Mouse (Mus musculus): Measurements from ENCODE around the gene Tk2. TPM values are rescaled to one million over a fixed set of nuclear protein-coding genes. Genes with fewer than 3 reads are reported as not detected.

Tk2 gene
- polyA plus RNA-seq, 1 experiment: 42.7 TPM

- TF ChIP-seq CTCF (IDR thresholded peaks at IDR 0.05; ENCODE audit: borderline replicate concordance, extremely low read depth, insufficient read depth, insufficient read length): no peak
- TF ChIP-seq POLR2A (IDR thresholded peaks at IDR 0.05; ENCODE audit: borderline replicate concordance, extremely low read depth, insufficient read depth, insufficient read length, poor library complexity, severe bottlenecking): no peak
- no peak for DNase-seq (ENCODE audit: low read depth)
Observed at GRCm38 (mm10) chr8:104217601-104218000, 30.8 kb downstream of the Tk2 start.

DNA sequence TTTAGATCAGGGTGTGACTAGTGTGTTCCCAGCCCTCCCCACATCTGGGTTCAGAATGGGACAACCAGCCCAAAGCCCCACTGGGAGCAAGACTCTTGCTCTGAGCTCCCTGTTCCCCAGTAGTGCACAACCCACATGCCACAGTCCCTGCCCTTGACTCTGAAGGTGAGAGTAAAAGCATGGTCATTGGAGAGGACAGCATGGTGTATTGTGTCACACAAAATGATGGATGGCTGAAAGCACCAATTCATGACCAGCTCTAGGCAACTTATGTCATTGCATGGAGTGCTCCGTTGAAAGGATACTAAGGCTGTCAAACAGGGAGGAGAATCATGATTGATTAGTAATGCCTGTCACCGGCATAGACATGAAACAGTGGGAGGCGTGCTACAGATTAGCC lies 43.1 kb downstream of the Tk2 start:
- no peak for DNase-seq (ENCODE audit: low read depth)
- no peak for TF ChIP-seq CTCF (IDR thresholded peaks at IDR 0.05; ENCODE audit: borderline replicate concordance, extremely low read depth, insufficient read depth, insufficient read length)
- TF ChIP-seq POLR2A (IDR thresholded peaks at IDR 0.05; ENCODE audit: borderline replicate concordance, extremely low read depth, insufficient read depth, insufficient read length, poor library complexity, severe bottlenecking): no peak

DNA sequence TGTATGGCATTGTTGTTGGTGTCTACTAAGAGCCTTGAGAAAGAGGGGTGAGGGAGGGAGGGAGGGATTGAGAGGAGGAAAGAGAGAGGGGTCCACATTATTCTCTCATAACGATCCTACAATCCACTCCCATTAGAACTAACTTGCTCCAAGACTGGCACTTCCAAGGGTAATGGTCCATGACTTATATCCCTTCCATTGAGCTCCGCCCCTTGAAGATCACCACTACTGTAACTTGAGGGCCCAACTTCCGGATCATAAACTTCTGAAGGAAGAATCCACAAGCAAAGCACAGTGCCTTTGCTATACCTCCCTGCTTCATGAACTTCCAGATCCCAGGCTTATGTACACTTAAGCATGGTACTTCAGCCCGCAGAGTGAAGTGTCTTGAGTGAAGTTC lies 46.0 kb downstream of the Tk2 start:
- no peak for DNase-seq (ENCODE audit: low read depth)
- no peak for TF ChIP-seq POLR2A (IDR thresholded peaks at IDR 0.05; ENCODE audit: borderline replicate concordance, extremely low read depth, insufficient read depth, insufficient read length, poor library complexity, severe bottlenecking)
- TF ChIP-seq CTCF (IDR thresholded peaks at IDR 0.05; ENCODE audit: borderline replicate concordance, extremely low read depth, insufficient read depth, insufficient read length): no peak

DNA sequence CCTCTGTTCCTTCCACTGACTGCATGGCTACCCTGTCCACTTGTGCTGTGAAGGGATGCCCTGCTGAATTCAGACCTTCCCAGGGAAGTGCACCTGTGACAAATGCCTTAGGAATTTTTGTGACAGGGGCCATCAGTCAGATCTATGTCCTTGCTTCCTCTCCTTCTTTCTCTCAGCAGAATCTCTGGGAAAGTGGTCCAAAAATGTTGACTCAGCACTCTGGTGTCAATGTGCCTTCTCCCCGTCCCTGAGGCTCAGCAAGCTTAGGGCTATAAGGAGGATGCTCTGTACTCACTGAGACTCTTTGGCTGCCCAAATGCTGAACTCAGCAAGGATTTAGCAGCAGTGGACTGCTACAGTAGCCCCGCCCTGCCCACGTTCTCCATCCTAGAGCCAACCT lies 46.7 kb downstream of the Tk2 start:
- DNase-seq (ENCODE audit: low read depth): no peak
- no peak for TF ChIP-seq CTCF (IDR thresholded peaks at IDR 0.05; ENCODE audit: borderline replicate concordance, extremely low read depth, insufficient read depth, insufficient read length)

- TF ChIP-seq POLR2A (IDR thresholded peaks at IDR 0.05; ENCODE audit: borderline replicate concordance, extremely low read depth, insufficient read depth, insufficient read length, poor library complexity, severe bottlenecking): no peak
- no peak for TF ChIP-seq CTCF (IDR thresholded peaks at IDR 0.05; ENCODE audit: borderline replicate concordance, extremely low read depth, insufficient read depth, insufficient read length)
- no peak for DNase-seq (ENCODE audit: low read depth)
Observed at GRCm38 (mm10) chr8:104199802-104200201, 48.6 kb downstream of the Tk2 start.

GRCm38 (mm10) chr8:104191496-104191895 lies 56.9 kb downstream of the Tk2 start:
- DNase-seq (ENCODE audit: low read depth): peak; percentile 47
- no peak for TF ChIP-seq POLR2A (IDR thresholded peaks at IDR 0.05; ENCODE audit: borderline replicate concordance, extremely low read depth, insufficient read depth, insufficient read length, poor library complexity, severe bottlenecking)
- TF ChIP-seq CTCF (IDR thresholded peaks at IDR 0.05; ENCODE audit: borderline replicate concordance, extremely low read depth, insufficient read depth, insufficient read length): no peak

- TF ChIP-seq CTCF (IDR thresholded peaks at IDR 0.05; ENCODE audit: borderline replicate concordance, extremely low read depth, insufficient read depth, insufficient read length) (no peak), POLR2A (IDR thresholded peaks at IDR 0.05; ENCODE audit: borderline replicate concordance, extremely low read depth, insufficient read depth, insufficient read length, poor library complexity, severe bottlenecking) (no peak)
Observed at GRCm38 (mm10) chr8:104190777-104191468, 57.4 kb downstream of the Tk2 start.

DNA sequence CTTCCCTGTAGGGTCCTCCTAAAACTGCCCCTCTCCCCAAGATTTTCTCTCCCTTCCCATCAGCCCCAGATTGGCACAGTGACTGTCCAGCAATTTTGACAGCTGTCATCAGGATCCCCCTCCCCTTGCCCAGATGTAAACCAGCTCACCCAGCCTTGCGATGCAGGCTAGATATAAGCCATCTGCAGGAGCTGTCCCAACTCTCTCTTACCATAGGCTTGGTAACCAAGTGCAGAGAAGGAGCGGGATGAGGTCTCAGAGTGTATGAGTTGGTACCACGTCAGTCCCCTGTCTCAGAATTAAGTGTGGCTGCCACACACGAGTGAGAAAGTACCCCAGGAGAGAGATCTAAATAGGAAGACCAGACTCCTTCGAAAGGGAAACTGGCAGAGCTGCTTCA lies 59.9 kb downstream of the Tk2 start:
- TF ChIP-seq CTCF (IDR thresholded peaks at IDR 0.05; ENCODE audit: borderline replicate concordance, extremely low read depth, insufficient read depth, insufficient read length): no peak
- no peak for TF ChIP-seq POLR2A (IDR thresholded peaks at IDR 0.05; ENCODE audit: borderline replicate concordance, extremely low read depth, insufficient read depth, insufficient read length, poor library complexity, severe bottlenecking)
- no peak for DNase-seq (ENCODE audit: low read depth)

More at GRCm38 (mm10) chr8:104190777-104191468, 57.4 kb downstream of the Tk2 start:
- peak; percentile 9 for DNase-seq (ENCODE audit: low read depth)

GRCm38 (mm10) chr8:104187622-104188021 lies 60.7 kb downstream of the Tk2 start:
- DNase-seq (ENCODE audit: low read depth): no peak
- TF ChIP-seq POLR2A (IDR thresholded peaks at IDR 0.05; ENCODE audit: borderline replicate concordance, extremely low read depth, insufficient read depth, insufficient read length, poor library complexity, severe bottlenecking) (no peak), CTCF (IDR thresholded peaks at IDR 0.05; ENCODE audit: borderline replicate concordance, extremely low read depth, insufficient read depth, insufficient read length) (no peak)

GRCm38 (mm10) chr8:104186827-104187226 lies 61.5 kb downstream of the Tk2 start:
- TF ChIP-seq CTCF (IDR thresholded peaks at IDR 0.05; ENCODE audit: borderline replicate concordance, extremely low read depth, insufficient read depth, insufficient read length): no peak
- no peak for TF ChIP-seq POLR2A (IDR thresholded peaks at IDR 0.05; ENCODE audit: borderline replicate concordance, extremely low read depth, insufficient read depth, insufficient read length, poor library complexity, severe bottlenecking)
- DNase-seq (ENCODE audit: low read depth): no peak

DNA sequence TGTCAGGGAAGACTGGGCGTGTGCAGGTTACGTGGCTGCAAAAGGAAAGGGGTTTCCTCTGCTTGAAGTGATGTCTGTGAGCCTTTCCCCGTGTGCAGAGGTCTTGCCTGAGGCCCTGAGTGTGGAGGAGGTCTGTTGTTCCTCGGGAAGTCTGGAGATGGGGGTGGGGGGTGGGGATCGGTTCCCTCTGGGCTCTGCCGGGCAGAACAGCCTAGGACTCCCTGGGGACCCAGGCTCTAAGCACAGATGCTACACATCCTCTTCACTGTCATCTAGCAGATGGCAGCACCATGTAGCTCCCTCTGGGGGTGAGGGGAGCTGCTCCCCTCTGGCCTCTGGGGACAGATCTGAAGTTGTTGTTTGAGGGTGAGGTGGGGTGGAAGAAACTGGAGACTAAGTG lies 63.5 kb downstream of the Tk2 start:
- TF ChIP-seq POLR2A (IDR thresholded peaks at IDR 0.05; ENCODE audit: borderline replicate concordance, extremely low read depth, insufficient read depth, insufficient read length, poor library complexity, severe bottlenecking) (no peak), CTCF (IDR thresholded peaks at IDR 0.05; ENCODE audit: borderline replicate concordance, extremely low read depth, insufficient read depth, insufficient read length) (no peak)
- peak; percentile 13 for DNase-seq (ENCODE audit: low read depth)

DNA sequence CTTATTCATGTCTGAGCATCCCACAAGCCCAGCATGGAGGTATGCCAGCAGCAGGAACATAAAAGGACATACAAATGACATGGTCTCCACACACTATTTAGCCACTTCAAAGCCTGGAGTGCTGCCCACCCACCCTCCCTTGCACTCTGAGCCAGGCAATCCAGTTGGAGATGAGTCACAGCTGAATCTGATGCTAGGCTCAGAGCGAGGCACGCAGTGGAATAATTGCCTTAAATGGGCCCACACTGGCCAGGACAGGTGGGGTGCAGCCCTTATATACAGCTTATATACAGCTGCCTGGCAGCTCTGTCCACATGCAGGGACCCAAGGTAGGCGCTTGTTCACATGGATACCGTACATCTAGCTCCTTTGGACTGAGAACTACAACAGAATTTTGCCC lies 71.3 kb downstream of the Tk2 start:
- no peak for TF ChIP-seq POLR2A (IDR thresholded peaks at IDR 0.05; ENCODE audit: borderline replicate concordance, extremely low read depth, insufficient read depth, insufficient read length, poor library complexity, severe bottlenecking)
- no peak for TF ChIP-seq CTCF (IDR thresholded peaks at IDR 0.05; ENCODE audit: borderline replicate concordance, extremely low read depth, insufficient read depth, insufficient read length)
- DNase-seq (ENCODE audit: low read depth): peak; percentile 14

Other genes with a start within 250 kb of the Tk2 start
- gene Cdh5, start 146.9 kb downstream of the Tk2 start, polyA plus RNA-seq (2012; rRNA removed): 18.2 and 34.6 TPM in 2 replicates
- gene Bean1, start 78.1 kb downstream of the Tk2 start, polyA plus RNA-seq (2012; rRNA removed): 12.3 and 16.9 TPM in 2 replicates
- gene Cklf, start 2.3 kb upstream of the Tk2 start, polyA plus RNA-seq (2012; rRNA removed): 36.0 and 52.4 TPM in 2 replicates
- gene Cmtm2a, start 44.6 kb upstream of the Tk2 start, polyA plus RNA-seq (2012; rRNA removed): not detected in 2 replicates
- not detected in 2 replicates for gene Gm45711, start 61.5 kb upstream of the Tk2 start, polyA plus RNA-seq (2012; rRNA removed)
- gene Cmtm1, start 61.6 kb upstream of the Tk2 start, polyA plus RNA-seq (2012; rRNA removed): 0.08 TPM in 1 of 2 replicates, not detected in the other
- not detected in 2 replicates for gene Gm11020, start 73.0 kb upstream of the Tk2 start, polyA plus RNA-seq (2012; rRNA removed)
- gene Cmtm2b, start 73.7 kb upstream of the Tk2 start, polyA plus RNA-seq (2012; rRNA removed): not detected in 2 replicates
- 57.5 and 64.9 TPM in 2 replicates for gene Cmtm3, start 90.9 kb upstream of the Tk2 start, polyA plus RNA-seq (2012; rRNA removed)
- gene Cmtm4, start 147.2 kb upstream of the Tk2 start, polyA plus RNA-seq (2012; rRNA removed): 18.3 and 20.8 TPM in 2 replicates
- gene Dync1li2, start 194.5 kb upstream of the Tk2 start, polyA plus RNA-seq (2012; rRNA removed): 89.9 and 110 TPM in 2 replicates